Mouse (Mus musculus) G1E (cell line): Measurements from ENCODE around the gene Ski. TPM values are rescaled to one million over a fixed set of nuclear protein-coding genes. Genes with fewer than 3 reads are reported as not detected.
A peak's percentile ranks its signal among the peaks of the same experiment; 100 is the strongest.

Source experiments
- ATAC-seq: 2 replicates; pipeline ENCODE4 v1.8.0; 2016; ENCODE audit warnings: mild to moderate bottlenecking; ENCODE audit not compliant: insufficient number of reproducible peaks, poor library complexity, low FRiP score, severe bottlenecking; ENCODE audit errors: extremely low read depth
- DNase-seq: peaks from one replicate; pipeline ENCODE4 v3.0.0; 2012; ENCODE audit warnings: low spot score
- H3K27me3 ChIP-seq: 2 replicates; pipeline ENCODE4 v1.6.1; 2012; ENCODE audit warnings: mild to moderate bottlenecking, low read length, inconsistent platforms; ENCODE audit not compliant: insufficient read depth
- H3K36me3 ChIP-seq: replicated peaks from 2 replicates; pipeline ENCODE3; 2012; ENCODE audit warnings: mild to moderate bottlenecking, inconsistent platforms
- H3K4me1 ChIP-seq: 2 replicates; pipeline ENCODE4 v1.6.1; 2012; ENCODE audit warnings: low read depth, low read length, inconsistent platforms, mixed read lengths; ENCODE audit not compliant: insufficient read depth
- H3K4me3 ChIP-seq: 2 replicates; pipeline ENCODE4 v1.5.1; 2012; ENCODE audit warnings: low read depth, mild to moderate bottlenecking, inconsistent platforms, low read length, moderate library complexity, mixed read lengths
- H3K9me3 ChIP-seq: replicated peaks from 2 replicates; pipeline ENCODE4 v1.6.1; 2012; ENCODE audit warnings: inconsistent platforms
- CTCF ChIP-seq: IDR thresholded peaks from 2 replicates; pipeline ENCODE4 v1.5.1; 2012; ENCODE audit warnings: low read depth, low read length, inconsistent platforms, mixed read lengths
- GATA1 ChIP-seq: IDR thresholded peaks from 2 replicates; pipeline ENCODE4 v1.6.1; 2012; ENCODE audit warnings: borderline replicate concordance, low read length, inconsistent platforms, mixed read lengths
- GATA2 ChIP-seq: IDR thresholded peaks from 2 replicates; pipeline ENCODE4 v1.6.1; 2012; ENCODE audit warnings: low read depth, low read length, inconsistent platforms, borderline replicate concordance
- POLR2AphosphoS5 ChIP-seq: IDR thresholded peaks from 2 replicates; pipeline ENCODE4 v1.6.1; 2012; ENCODE audit warnings: low read depth, low read length, inconsistent platforms; ENCODE audit not compliant: insufficient replicate concordance
- TAL1 ChIP-seq: conservative IDR thresholded peaks from 2 replicates; pipeline ENCODE4 v1.6.1; 2012; ENCODE audit warnings: low read depth, low read length, inconsistent platforms, mixed read lengths
- polyA plus RNA-seq: library from polyadenylated mRNA; stranded (reverse); fragments of >175 nt; gene quantifications from 2 replicates; pipeline ENCODE4 v1.2.3, GENCODE M21; 2012
- total RNA-seq, 2 experiments: library from RNA; stranded (forward) in 1 of 2; stranded (reverse) in 1 of 2; fragments of 200-1000 nt in 1 of 2; fragments of >200 nt in 1 of 2; fragmentation: Nextera tagmentation in 1 of 2; gene quantifications; 2 replicates each; pipeline ENCODE4 v1.2.3; 2014 to 2017

Ski gene
- total RNA-seq (2014; fragmentation: Nextera tagmentation), result 58.4 and 67.3 TPM in 2 replicates
- 15.3 and 16.9 TPM in 2 replicates for total RNA-seq (2017)
- 40.7 and 42.4 TPM in 2 replicates for polyA plus RNA-seq

GRCm38 (mm10) chr4:155222552-155222840 lies at the start of gene Ski:
Gene Ski (minus strand): TSS chr4:155222592.
- Histone ChIP-seq H3K36me3 (peaks cover 34% of the 10 kb centered on the region), H3K27me3 (peaks cover 39% of the 10 kb centered on the region), H3K4me3 (peak within 1 kb of the TSS; percentile 79), H3K9me3 (no peaks in the 10 kb centered on the region), H3K4me1 (peaks cover 74% of the 10 kb centered on the region)
- DNase-seq, result no peak
- no peak for ATAC-seq
- TF ChIP-seq GATA2 (no peak), GATA1 (no peak), TAL1 (no peak), POLR2AphosphoS5 (no peak), CTCF (no peak)

- TF ChIP-seq GATA1 (no peak), POLR2AphosphoS5 (no peak), TAL1 (no peak), CTCF (no peak), GATA2 (no peak)
- H3K9me3 ChIP-seq, result no peaks in the 10 kb centered on the region
- no peaks in the 10 kb centered on the region for H3K36me3 ChIP-seq
- DNase-seq (peak; percentile 18), ATAC-seq (no peak; the same call in 1 of the 2 replicates)
- H3K27me3 ChIP-seq, result peaks cover 29% of the 10 kb centered on the region
- H3K4me1 ChIP-seq, result no peaks in the 10 kb centered on the region
- no peak overlapping the region for H3K4me3 ChIP-seq
Observed at GRCm38 (mm10) chr4:155268382-155268781, 46.0 kb upstream of the Ski start.

GRCm38 (mm10) chr4:155267639-155268175 lies 45.3 kb upstream of the Ski start:
- no peak for ATAC-seq
- Histone ChIP-seq H3K9me3 (no peaks in the 10 kb centered on the region), H3K4me3 (no peak overlapping the region), H3K4me1 (no peaks in the 10 kb centered on the region), H3K27me3 (peaks cover 27% of the 10 kb centered on the region), H3K36me3 (no peaks in the 10 kb centered on the region)
- no peak for DNase-seq
- TF ChIP-seq CTCF, result no peak
- TF ChIP-seq TAL1, result no peak
- no peak for TF ChIP-seq POLR2AphosphoS5
- no peak for TF ChIP-seq GATA2
- no peak for TF ChIP-seq GATA1

GRCm38 (mm10) chr4:155267047-155267543 lies 44.7 kb upstream of the Ski start:
- Histone ChIP-seq H3K4me3 (no peak overlapping the region), H3K4me1 (no peaks in the 10 kb centered on the region)
- ATAC-seq, result no peak

GRCm38 (mm10) chr4:155264521-155265321 lies 42.3 kb upstream of the Ski start:
- ATAC-seq (no peak), DNase-seq (no peak)
- TF ChIP-seq GATA1 (no peak), CTCF (no peak), GATA2 (no peak), POLR2AphosphoS5 (no peak)

More at GRCm38 (mm10) chr4:155267047-155267543, 44.7 kb upstream of the Ski start:
- no peaks in the 10 kb centered on the region for H3K9me3 ChIP-seq
- H3K27me3 ChIP-seq, result peaks cover 26% of the 10 kb centered on the region
- no peaks in the 10 kb centered on the region for H3K36me3 ChIP-seq
- no peak for DNase-seq
- TF ChIP-seq GATA2 (no peak), TAL1 (no peak), CTCF (no peak), POLR2AphosphoS5 (no peak), GATA1 (no peak)

GRCm38 (mm10) chr4:155252253-155252652 lies 29.9 kb upstream of the Ski start:
- no peak for DNase-seq
- TF ChIP-seq GATA2 (no peak), CTCF (no peak), POLR2AphosphoS5 (no peak), TAL1 (no peak), GATA1 (no peak)
- peaks cover 38% of the 10 kb centered on the region for H3K4me1 ChIP-seq
- no peak for ATAC-seq
- no peaks in the 10 kb centered on the region for H3K9me3 ChIP-seq
- no peaks in the 10 kb centered on the region for H3K27me3 ChIP-seq
- H3K4me3 ChIP-seq, result no peak overlapping the region
- peaks cover 44% of the 10 kb centered on the region for H3K36me3 ChIP-seq

More at GRCm38 (mm10) chr4:155264521-155265321, 42.3 kb upstream of the Ski start:
- Histone ChIP-seq H3K4me3 (no peak overlapping the region), H3K9me3 (no peaks in the 10 kb centered on the region), H3K27me3 (peaks cover 30% of the 10 kb centered on the region), H3K4me1 (no peaks in the 10 kb centered on the region), H3K36me3 (no peaks in the 10 kb centered on the region)
